Comparison of ENCODE assay signal across 26 mouse cellular contexts in genomic region chr16:11093717-11094386, GRCm38 (mm10). TPM values are rescaled to one million over a fixed set of nuclear protein-coding genes. Genes with fewer than 3 reads are reported as not detected.
DNase-seq lines count a peak whose midpoint lies in the region; ATAC-seq and TF ChIP-seq lines count a peak whose summit lies in the region.
"Had no signal": no experiment of that assay in that cellular context is flagged by ENCODE, and none has a peak within 500 bp of the region (broad histone marks: within the 10 kb centered on the region; RNA-seq: fewer than 3 reads in every experiment).

No protein-coding gene starts in this region.

- 79% methylated on average over 13 of the region's 13 CpGs for WGBS in heart, embryonic 13.5 days
- WGBS in liver, embryonic 13.5 days (ENCODE audit: insufficient replicate concordance): 63% methylated on average over 13 of the region's 13 CpGs
- WGBS in olfactory bulb, adult 2 months: 88% methylated on average over 13 of the region's 13 CpGs
- WGBS in hindbrain, embryonic 11.5 days: 92% methylated on average over 13 of the region's 13 CpGs

- H3K4me3 ChIP-seq in heart, embryonic 13.5 days: no peak overlapping the region
- H3K4me3 ChIP-seq in left cerebral cortex, adult 2 months: no peak overlapping the region
- H3K4me3 ChIP-seq in liver, embryonic 13.5 days (replicated peaks): no peak overlapping the region
- H3K4me3 ChIP-seq in olfactory bulb, adult 2 months (ENCODE audit: insufficient read depth, low read depth, low read length): no peak overlapping the region
- no peak overlapping the region for H3K4me3 ChIP-seq in hindbrain, embryonic 11.5 days (ENCODE audit: low read depth, low read length)
- H3K4me3 ChIP-seq: forebrain, embryonic 10.5 days; hindbrain, embryonic 12.5 days; liver, embryonic 15.5 days; midbrain, embryonic 12.5 days had no signal

- peaks cover 68% of the 10 kb centered on the region for H3K36me3 ChIP-seq in heart, embryonic 13.5 days
- H3K36me3 ChIP-seq in liver, embryonic 13.5 days: peaks cover 47% of the 10 kb centered on the region
- 0 out of 2 replicates have a peak, but pooled peaks cover 3% of the 10 kb centered on the region for H3K36me3 ChIP-seq in hindbrain, embryonic 11.5 days (ENCODE audit: control insufficient read depth, insufficient read depth, low read length)

- no peak for TF ChIP-seq POLR2A in olfactory bulb, adult 2 months (IDR thresholded peaks at IDR 0.05; ENCODE audit: insufficient read depth, low read depth, low read length)

- no peak for ATAC-seq in heart, embryonic 13.5 days (ENCODE audit: extremely low read depth, insufficient number of reproducible peaks, low FRiP score, low TSS enrichment)
- peak; percentile 64 for ATAC-seq in liver, embryonic 13.5 days (ENCODE audit: low read depth)
- no peak for ATAC-seq in hindbrain, embryonic 11.5 days (ENCODE audit: low FRiP score)
- ATAC-seq: CD4-positive, CD25-positive, alpha-beta regulatory T cell, adult 4 months; forebrain, postnatal 0 days; lung, postnatal 0 days had no signal

- peak overlapping the region; percentile 73; the same call in 1 of the 2 replicates for H3K27ac ChIP-seq in heart, embryonic 13.5 days (replicated peaks)
- H3K27ac ChIP-seq in left cerebral cortex, adult 2 months: peak overlapping the region; percentile 86
- no peak overlapping the region for H3K27ac ChIP-seq in liver, embryonic 13.5 days
- H3K27ac ChIP-seq in olfactory bulb, adult 2 months (ENCODE audit: insufficient read depth, low read depth, low read length): peak overlapping the region; percentile 69
- no peak overlapping the region for H3K27ac ChIP-seq in hindbrain, embryonic 11.5 days (ENCODE audit: low read depth, low read length)
- H3K27ac ChIP-seq: forebrain, embryonic 10.5 days; hindbrain, embryonic 12.5 days; liver, embryonic 15.5 days; macrophage; midbrain, embryonic 12.5 days had no signal

- H3K4me1 ChIP-seq in heart, embryonic 13.5 days: peaks cover 37% of the 10 kb centered on the region
- peaks cover 9% of the 10 kb centered on the region for H3K4me1 ChIP-seq in liver, embryonic 13.5 days (replicated peaks)
- peaks cover 23% of the 10 kb centered on the region for H3K4me1 ChIP-seq in olfactory bulb, adult 2 months (ENCODE audit: control insufficient read depth, insufficient read depth, low read length)
- H3K4me1 ChIP-seq in hindbrain, embryonic 11.5 days (replicated peaks; ENCODE audit: control insufficient read depth, insufficient read depth, low read length): no peaks in the 10 kb centered on the region
- H3K4me1 ChIP-seq: forebrain, embryonic 10.5 days; hindbrain, embryonic 12.5 days; midbrain, embryonic 12.5 days had no signal

- no peak for TF ChIP-seq CTCF in left cerebral cortex, adult 2 months (IDR thresholded peaks at IDR 0.05)
- TF ChIP-seq CTCF in olfactory bulb, adult 2 months (IDR thresholded peaks at IDR 0.05; ENCODE audit: insufficient read depth, low read depth, low read length): no peak

- no peak for DNase-seq in heart, postnatal 25 days (ENCODE audit: low spot score)
- DNase-seq in left cerebral cortex, adult 2 months (ENCODE audit: extremely low spot score in 1 of 2, low spot score in 2 of 2): no peak
- no peak for DNase-seq in left cerebral cortex, postnatal 36 days (ENCODE audit: low spot score in 2 of 2)
- DNase-seq in liver, embryonic 13.5 days: peak; percentile 16
- no peak for DNase-seq in hindbrain, embryonic 11.5 days (ENCODE audit: low spot score)
- DNase-seq in cerebellum, postnatal 36 days: no peak
- DNase-seq: adrenal gland, postnatal 25 days; cerebellum, adult 9-10 months; forebrain, postnatal 0 days; gastrocnemius, postnatal 14 days; heart, adult 18-20 months; kidney, adult 11 months; kidney, postnatal 4 days; retina, postnatal 1 day; right cerebral cortex, postnatal 25 days; spleen, adult 18-20 months; thymus, postnatal 36 days had no signal

- H3K9ac ChIP-seq in heart, embryonic 13.5 days: no peak overlapping the region
- no peak overlapping the region for H3K9ac ChIP-seq in liver, embryonic 13.5 days
- H3K9ac ChIP-seq in hindbrain, embryonic 11.5 days (ENCODE audit: low read depth, low read length): no peak overlapping the region
- H3K9ac ChIP-seq: forebrain, postnatal 0 days; hindbrain, embryonic 12.5 days; liver, embryonic 15.5 days; midbrain, embryonic 12.5 days had no signal

- H3K9me3 ChIP-seq in heart, embryonic 13.5 days: no peaks in the 10 kb centered on the region
- H3K9me3 ChIP-seq in liver, embryonic 13.5 days (replicated peaks): no peaks in the 10 kb centered on the region
- H3K9me3 ChIP-seq in hindbrain, embryonic 11.5 days (ENCODE audit: control insufficient read depth, low read length): no peaks in the 10 kb centered on the region
- H3K9me3 ChIP-seq: forebrain, embryonic 10.5 days; hindbrain, embryonic 12.5 days; liver, embryonic 15.5 days; midbrain, embryonic 12.5 days had no signal

- no peaks in the 10 kb centered on the region for H3K27me3 ChIP-seq in heart, embryonic 13.5 days (replicated peaks)
- no peaks in the 10 kb centered on the region for H3K27me3 ChIP-seq in liver, embryonic 13.5 days
- no peaks in the 10 kb centered on the region for H3K27me3 ChIP-seq in hindbrain, embryonic 11.5 days (ENCODE audit: control insufficient read depth, insufficient read depth, low read length)
- H3K27me3 ChIP-seq: hindbrain, embryonic 12.5 days; liver, embryonic 15.5 days; midbrain, embryonic 12.5 days had no signal

- no peak overlapping the region for H3K4me2 ChIP-seq in heart, embryonic 13.5 days
- no peak overlapping the region for H3K4me2 ChIP-seq in liver, embryonic 13.5 days
- H3K4me2 ChIP-seq in hindbrain, embryonic 11.5 days (replicated peaks; ENCODE audit: low read depth, low read length): no peak overlapping the region
- H3K4me2 ChIP-seq: hindbrain, embryonic 12.5 days; liver, embryonic 15.5 days; midbrain, embryonic 12.5 days had no signal

- intact Hi-C loops in heart, postnatal 25 days (cut with DNase I): loop anchor here (5.0 kb wide), 1 partner anchor 57 kb away; no protein-coding TSS in a partner anchor
- intact Hi-C loops in left cerebral cortex, adult 2 months (cut with DNase I): no loop called here
- intact Hi-C loops in left cerebral cortex, postnatal 36 days (cut with DNase I): no loop called here

RNA-seq across cellular contexts. Expression of gene Litaf, which starts 27.9 kb away (rescaled TPM):
- 66.2 and 70.0 TPM in 2 replicates for polyA plus RNA-seq in heart, embryonic 13.5 days (2015; fragmentation: Nextera tagmentation; extraction: Ambion mirVana)
- 10 to 100 TPM; 21.7 to 24.2 TPM for total RNA-seq in heart, postnatal 25 days (2021)
- total RNA-seq in left cerebral cortex, adult 2 months (2021): 10 to 100 TPM in 1 of 2 experiments, 1 to 10 TPM in 1; 9.1 to 14.1 TPM
- total RNA-seq in left cerebral cortex, postnatal 36 days (2021): 10 to 100 TPM; 11.1 to 13.0 TPM
- 31.6 and 34.1 TPM in 2 replicates for polyA plus RNA-seq in liver, embryonic 13.5 days (2015; fragmentation: Nextera tagmentation; extraction: Ambion mirVana)
- not detected in 2 replicates for polyA plus RNA-seq in olfactory bulb, adult 2 months (2012; ENCODE audit: insufficient read depth, insufficient read length, low replicate concordance, missing spikeins)
- 71.4 and 71.6 TPM in 2 replicates for polyA plus RNA-seq in hindbrain, embryonic 11.5 days (2014; fragmentation: Nextera tagmentation; extraction: Ambion mirVana)

RNA-seq across cellular contexts. Expression of gene Snn, which starts 33.1 kb away (rescaled TPM):
- 40.1 and 40.3 TPM in 2 replicates for polyA plus RNA-seq in heart, embryonic 13.5 days (2015; fragmentation: Nextera tagmentation; extraction: Ambion mirVana)
- total RNA-seq in heart, postnatal 25 days (2021): 10 to 100 TPM; 28.3 to 33.3 TPM
- 100 to 1,000 TPM; 174 to 177 TPM for total RNA-seq in left cerebral cortex, adult 2 months (2021)
- total RNA-seq in left cerebral cortex, postnatal 36 days (2021): 100 to 1,000 TPM; 172 to 210 TPM
- polyA plus RNA-seq in liver, embryonic 13.5 days (2015; fragmentation: Nextera tagmentation; extraction: Ambion mirVana): 2.5 and 3.0 TPM in 2 replicates
- 106 TPM in 1 of 2 replicates, not detected in the other for polyA plus RNA-seq in olfactory bulb, adult 2 months (2012; ENCODE audit: insufficient read depth, insufficient read length, low replicate concordance, missing spikeins)
- polyA plus RNA-seq in hindbrain, embryonic 11.5 days (2014; fragmentation: Nextera tagmentation; extraction: Ambion mirVana): 96.5 and 113 TPM in 2 replicates

RNA-seq across cellular contexts. Expression of gene Txndc11, which starts 40.6 kb away (rescaled TPM):
- polyA plus RNA-seq in heart, embryonic 13.5 days (2015; fragmentation: Nextera tagmentation; extraction: Ambion mirVana): 25.9 and 27.0 TPM in 2 replicates
- 10 to 100 TPM; 15.9 to 17.0 TPM for total RNA-seq in heart, postnatal 25 days (2021)
- 10 to 100 TPM; 35.2 to 37.7 TPM for total RNA-seq in left cerebral cortex, adult 2 months (2021)
- total RNA-seq in left cerebral cortex, postnatal 36 days (2021): 10 to 100 TPM; 32.1 to 38.1 TPM
- 17.2 and 17.8 TPM in 2 replicates for polyA plus RNA-seq in liver, embryonic 13.5 days (2015; fragmentation: Nextera tagmentation; extraction: Ambion mirVana)
- not detected in 2 replicates for polyA plus RNA-seq in olfactory bulb, adult 2 months (2012; ENCODE audit: insufficient read depth, insufficient read length, low replicate concordance, missing spikeins)
- polyA plus RNA-seq in hindbrain, embryonic 11.5 days (2014; fragmentation: Nextera tagmentation; extraction: Ambion mirVana): 31.3 and 33.4 TPM in 2 replicates

Comparison
In these comparisons a context has a peak if more than half of its experiments do, and no peak if none do; other contexts are left out.
1. H3K27ac ChIP-seq: peak in heart, embryonic 13.5 days (single experiment), left cerebral cortex, adult 2 months (single experiment) and olfactory bulb, adult 2 months (single experiment); none in liver, embryonic 13.5 days (single experiment) and hindbrain, embryonic 11.5 days (single experiment).
2. RNA of gene Snn, which starts 33.1 kb away (polyA plus RNA-seq): 106 TPM in olfactory bulb, adult 2 months, 96.5 to 113 TPM in hindbrain, embryonic 11.5 days and 40.1 to 40.3 TPM in heart, embryonic 13.5 days; 2.5 to 3.0 TPM in liver, embryonic 13.5 days; every median in the first group is over 10 times any median in the second.